Mouse (Mus musculus) lung, postnatal 25 days (tissue): ENCODE results near the gene Klf16.
"Not testable (repeated sequence)": the region's sequence is repeated elsewhere in the genome, so short reads cannot be mapped to it uniquely, and the experiment has no call there.

ENCODE experiments used
- DNase-seq: peaks from one replicate; pipeline ENCODE4 v3.0.0; 2022; ENCODE audit warnings: low spot score

Gene Klf16

DNA sequence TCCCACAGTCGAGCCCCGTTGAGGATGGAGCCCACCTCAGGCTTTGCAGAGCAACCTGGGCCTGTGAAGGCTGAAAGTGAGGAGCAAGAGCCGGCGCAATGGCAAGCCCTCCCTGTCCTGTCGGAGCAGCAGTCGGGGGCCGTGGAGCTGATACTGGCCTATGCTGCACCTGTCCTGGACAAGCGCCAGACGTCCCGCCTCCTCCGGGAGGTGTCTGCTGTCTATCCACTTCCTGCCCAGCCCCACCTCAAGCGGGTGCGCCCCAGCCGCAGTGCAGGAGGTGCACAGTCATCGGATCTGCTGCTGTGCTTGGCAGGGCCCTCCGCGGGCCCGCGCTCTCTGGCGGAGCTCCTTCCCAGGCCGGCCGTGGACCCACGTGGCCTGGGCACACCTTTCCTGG is 29.2 kb upstream of the Klf16 start:
- DNase-seq = no peak

- not testable (repeated sequence) for DNase-seq
These were observed 28.6 kb upstream of the Klf16 start, which contains the start of gene Gm49322 for GRCm38 (mm10) chr10:80605721-80606120. Gene Gm49322 (plus strand): TSS chr10:80606021.

DNA sequence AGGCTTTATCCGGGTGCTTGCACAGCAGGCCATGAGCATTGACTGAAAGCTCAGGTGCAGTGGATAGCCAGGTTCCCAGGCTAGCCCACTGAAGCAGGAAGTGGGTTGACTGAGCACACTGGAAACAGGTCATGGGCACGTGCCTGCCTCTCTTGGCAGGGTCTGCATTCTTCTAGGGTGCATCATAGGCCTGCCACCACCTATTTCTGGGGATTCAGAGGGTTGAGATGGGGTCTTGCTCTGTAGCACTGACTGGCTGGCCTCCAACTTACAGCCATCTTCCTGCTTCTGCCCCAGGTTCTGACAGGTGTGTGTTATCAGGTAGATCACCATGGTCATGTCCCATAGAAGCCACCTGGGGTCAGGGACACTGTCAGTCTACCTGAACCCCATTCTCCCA is 27.9 kb upstream of the Klf16 start:
- no peak for DNase-seq

DNA sequence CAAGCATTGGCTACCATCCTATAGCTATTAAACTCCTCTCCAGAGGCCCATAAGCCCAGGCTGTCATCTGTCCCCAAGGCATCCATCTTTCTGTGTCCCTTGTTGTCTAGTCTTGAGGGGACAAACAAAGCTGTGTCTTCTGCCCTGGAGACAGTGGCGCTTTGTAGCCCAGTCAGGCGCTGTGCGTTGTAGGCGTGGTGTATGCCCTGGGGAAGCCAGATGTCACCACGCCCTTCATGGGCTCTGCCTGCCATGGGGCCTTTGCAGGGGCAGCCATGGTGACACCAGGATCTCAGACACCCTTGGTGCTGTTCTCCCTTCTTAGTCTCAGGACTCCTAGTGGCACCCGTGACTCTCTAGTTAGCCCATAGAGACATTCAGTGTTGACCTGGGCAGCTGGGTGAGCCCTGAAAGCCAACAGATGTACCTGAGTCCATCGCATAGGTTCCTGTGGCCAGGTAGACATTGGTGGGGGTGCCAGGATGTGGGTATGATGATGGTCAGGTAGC is 26.9 kb upstream of the Klf16 start:
- no peak for DNase-seq

DNA sequence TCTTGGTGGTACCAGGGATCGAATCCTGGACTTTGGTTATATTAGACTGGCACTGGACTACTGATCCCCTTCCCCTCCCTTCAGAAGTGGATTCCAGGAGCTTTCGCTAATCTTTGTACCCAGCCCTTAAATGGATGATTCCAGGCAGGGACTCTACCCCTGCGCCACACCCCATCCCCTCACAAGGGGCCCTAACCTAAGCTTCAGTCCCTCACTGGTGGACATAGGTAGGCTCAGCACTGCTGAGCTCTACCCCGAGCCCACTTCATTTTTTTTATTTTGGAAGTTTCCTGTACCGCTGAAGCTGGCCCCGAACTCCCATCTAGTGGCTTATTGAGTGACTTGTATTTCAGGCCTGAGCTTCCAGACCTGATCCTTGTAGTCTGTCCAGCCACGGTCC is 26.2 kb upstream of the Klf16 start:
- no peak for DNase-seq

DNA sequence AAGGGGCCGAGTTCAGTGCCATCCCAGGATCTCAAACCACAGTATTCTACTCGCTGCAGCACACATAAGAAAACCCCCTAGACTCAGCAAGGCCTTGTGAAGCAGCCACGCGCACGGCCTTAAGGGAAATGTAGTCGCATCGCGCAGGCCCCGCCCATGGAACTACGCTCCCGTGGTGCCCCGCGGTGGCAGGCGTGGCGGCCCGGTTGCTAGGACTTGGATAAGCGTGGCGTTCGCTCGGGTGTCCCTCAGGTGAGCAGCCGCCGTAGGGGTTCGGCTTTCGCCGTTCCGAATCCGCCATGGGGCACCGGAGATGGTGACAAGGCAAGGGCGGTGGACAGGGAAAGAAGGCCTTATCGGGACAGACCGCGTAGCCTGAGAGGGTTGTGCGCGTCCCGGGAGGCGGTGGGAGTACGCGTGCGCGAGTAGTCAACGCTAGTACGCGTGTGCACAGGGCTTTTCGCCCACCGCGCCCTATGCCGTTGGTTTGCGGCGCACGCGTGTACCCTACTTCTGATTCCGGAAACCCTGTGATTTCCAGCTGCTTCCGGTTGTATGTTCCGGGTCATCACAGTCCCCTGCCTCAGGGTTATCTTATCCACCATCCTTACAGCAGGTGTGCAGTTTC is 25.7 kb upstream of the Klf16 start, which contains the start of the genes Scamp4 and Adat3:
Gene Scamp4 (plus strand): TSS at position 175 of the 628 bp plus-strand sequence.
Gene Adat3 (plus strand): TSS at position 183 of the 628 bp plus-strand sequence.
- DNase-seq = peak; percentile 94

GRCm38 (mm10) chr10:80596318-80596717 is 19.2 kb upstream of the Klf16 start:
- DNase-seq = no peak

GRCm38 (mm10) chr10:80589879-80590854 is 13.0 kb upstream of the Klf16 start, which contains the start of gene Abhd17a:
Gene Abhd17a (minus strand): TSS chr10:80590341.
- peak; percentile 95 for DNase-seq

GRCm38 (mm10) chr10:80589127-80589878 is 12.2 kb upstream of the Klf16 start:
- DNase-seq = no peak

DNA sequence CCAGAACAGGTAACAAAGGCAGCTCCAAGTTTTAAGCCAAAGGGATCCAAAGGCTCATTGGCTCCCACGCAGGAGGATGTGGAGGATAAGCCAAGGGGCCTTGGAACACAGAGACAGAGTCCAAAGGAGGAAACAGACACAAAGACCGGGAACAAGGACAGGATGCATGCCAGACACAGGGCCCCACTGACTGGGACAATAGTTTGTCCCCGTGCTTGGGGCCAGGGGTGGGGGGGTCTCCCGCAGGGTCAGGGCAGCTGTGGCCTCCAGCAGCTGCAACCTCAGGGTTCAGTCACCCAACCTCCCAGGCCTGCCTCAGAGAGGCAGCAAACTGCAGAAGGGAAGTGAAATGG is 10.2 kb upstream of the Klf16 start:
- DNase-seq = peak; percentile 64

DNA sequence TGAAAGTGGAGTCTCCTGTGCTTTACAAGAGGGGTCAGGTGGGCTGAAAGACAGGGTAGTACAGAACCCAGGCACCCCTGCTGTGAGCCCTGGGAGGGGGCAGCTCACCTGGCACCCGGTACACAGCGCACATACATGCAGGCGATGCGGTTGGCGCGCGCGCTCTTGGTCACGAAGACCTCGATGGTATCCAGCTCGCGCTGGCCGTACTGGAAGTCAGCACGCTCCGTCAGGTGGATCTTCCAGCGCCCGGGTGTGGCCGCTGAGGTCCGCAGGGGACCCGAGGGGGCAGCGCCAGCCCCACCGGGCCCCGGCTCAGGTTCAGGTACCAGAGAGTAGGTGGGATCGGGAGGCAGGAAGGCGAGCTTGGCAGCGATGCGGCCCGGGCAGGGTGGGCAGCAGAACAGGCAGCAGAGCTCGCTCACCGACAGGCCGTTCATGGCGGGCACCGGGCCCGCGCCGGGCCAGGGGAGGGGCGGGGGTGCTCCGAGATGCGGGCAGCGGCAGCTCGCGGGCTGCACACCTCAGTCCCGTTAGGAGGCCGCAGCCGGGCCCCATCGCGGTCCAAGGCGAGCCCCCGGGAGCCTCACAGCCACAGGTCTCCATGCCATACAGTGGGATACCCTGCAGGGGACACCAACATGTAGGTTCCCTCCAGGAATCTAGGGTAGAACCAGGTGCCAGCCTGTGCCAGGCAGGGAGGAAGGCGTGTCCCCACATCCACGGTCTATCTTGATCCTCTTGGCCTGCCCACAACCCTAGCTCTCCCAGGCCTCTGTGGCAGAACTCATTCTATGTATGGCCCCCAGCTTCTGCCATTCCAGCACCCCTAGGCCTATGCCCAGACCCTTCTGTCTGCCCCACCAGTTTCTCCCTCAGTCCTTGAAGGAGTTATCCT is 9.5 kb upstream of the Klf16 start:
- DNase-seq = no peak

DNA sequence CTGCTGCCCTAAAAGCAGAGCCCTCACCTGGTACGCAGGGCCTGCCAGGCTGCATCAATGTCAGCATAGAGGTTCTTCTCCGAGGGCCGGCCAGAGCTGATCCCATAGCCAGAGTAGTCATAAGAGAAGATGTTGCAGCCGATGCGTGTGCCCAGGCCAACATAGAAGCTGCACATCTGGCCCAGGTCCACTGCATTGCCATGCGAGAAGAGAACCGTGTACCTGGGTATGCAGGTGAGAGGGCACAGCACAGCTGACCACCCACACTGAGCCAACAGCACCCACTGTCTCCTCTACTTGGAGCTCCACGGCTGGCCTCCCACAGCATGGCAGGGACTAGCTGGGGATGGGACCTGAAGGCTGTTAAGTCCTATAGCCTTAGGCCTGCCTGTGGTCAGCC is 8.5 kb upstream of the Klf16 start:
- no peak for DNase-seq

DNA sequence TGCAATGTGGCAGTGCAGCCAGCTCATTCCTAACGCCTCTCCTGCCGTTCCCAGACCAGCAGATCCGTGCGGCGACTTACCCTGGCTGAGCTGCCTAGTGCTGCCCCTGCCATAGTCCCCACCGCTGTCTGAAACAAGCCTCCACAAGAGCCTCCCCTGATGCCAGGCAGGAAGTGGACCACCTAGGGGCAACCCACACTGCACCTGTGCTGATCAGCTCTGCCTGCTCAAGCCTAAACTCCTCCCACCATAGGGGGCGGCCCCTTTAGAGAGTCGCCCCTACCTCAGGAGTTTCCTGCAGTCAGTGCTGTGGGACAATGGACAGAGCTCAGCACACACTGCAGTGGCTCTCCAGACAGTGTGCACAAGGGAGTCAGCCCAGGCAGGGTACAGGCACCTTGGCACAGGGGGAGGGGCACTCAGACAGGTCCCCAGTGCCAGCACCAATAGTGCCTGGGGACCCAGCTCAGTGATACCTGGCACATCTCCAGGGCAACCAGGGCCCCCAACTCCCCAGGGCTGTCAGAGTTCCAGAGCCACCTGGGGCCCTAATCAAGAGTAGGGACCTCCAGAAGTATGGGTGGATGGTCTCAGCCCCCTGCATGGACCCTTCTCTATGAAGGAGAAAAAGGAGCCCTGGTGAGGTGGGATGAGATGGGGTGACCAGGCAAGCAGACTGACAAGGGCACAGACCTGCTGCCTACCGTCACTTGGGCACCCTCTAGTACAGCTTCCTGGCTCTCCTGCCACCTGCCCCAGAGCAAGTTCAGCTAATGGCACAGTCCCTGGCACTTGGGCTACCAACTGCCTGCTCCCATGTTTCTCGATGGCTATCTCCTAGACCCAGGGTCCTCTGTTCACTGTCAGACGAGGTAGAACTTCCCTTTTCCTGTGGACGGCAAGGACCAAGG is 7.8 kb upstream of the Klf16 start:
- no peak for DNase-seq

GRCm38 (mm10) chr10:80584045-80584488 is 6.9 kb upstream of the Klf16 start:
- DNase-seq = no peak

GRCm38 (mm10) chr10:80583047-80583446 is 5.9 kb upstream of the Klf16 start:
- no peak for DNase-seq

GRCm38 (mm10) chr10:80578911-80579310 is 1.8 kb upstream of the Klf16 start:
- peak; percentile 76 for DNase-seq

GRCm38 (mm10) chr10:80578131-80578750 is 1.1 kb upstream of the Klf16 start:
- peak; percentile 86 for DNase-seq

GRCm38 (mm10) chr10:80576351-80577194 is 548 bp downstream of the Klf16 start:
- DNase-seq = no peak
